Mouse (Mus musculus) CD4-positive helper T cell, adult 2 months (primary cell): ENCODE measurements at regions not wholly inside any gene's neighbourhood (a gene's known extent, or its start where the extent isn't known, plus 50 kb on each side); places are given as distances from the start of the nearest gene placed in this dataset.

Experiments
- DNase-seq: peaks from one replicate; pipeline ENCODE4 v3.0.0-alpha.2; 2012; ENCODE audit warnings: low read depth, missing footprints, low spot score

- DNase-seq: no peak
These were observed 93.3 kb downstream of the Zfp281 start for GRCm38 (mm10) chr1:136717830-136718517.

GRCm38 (mm10) chr1:136723839-136724443 lies 99.2 kb downstream of the Zfp281 start:
- DNase-seq: no peak

- no peak for DNase-seq
These were observed 100.5 kb downstream of the Zfp281 start for GRCm38 (mm10) chr1:136725242-136725641.

- DNase-seq: peak; percentile 45
These were observed 101.6 kb downstream of the Zfp281 start for GRCm38 (mm10) chr1:136726145-136726935.

DNA sequence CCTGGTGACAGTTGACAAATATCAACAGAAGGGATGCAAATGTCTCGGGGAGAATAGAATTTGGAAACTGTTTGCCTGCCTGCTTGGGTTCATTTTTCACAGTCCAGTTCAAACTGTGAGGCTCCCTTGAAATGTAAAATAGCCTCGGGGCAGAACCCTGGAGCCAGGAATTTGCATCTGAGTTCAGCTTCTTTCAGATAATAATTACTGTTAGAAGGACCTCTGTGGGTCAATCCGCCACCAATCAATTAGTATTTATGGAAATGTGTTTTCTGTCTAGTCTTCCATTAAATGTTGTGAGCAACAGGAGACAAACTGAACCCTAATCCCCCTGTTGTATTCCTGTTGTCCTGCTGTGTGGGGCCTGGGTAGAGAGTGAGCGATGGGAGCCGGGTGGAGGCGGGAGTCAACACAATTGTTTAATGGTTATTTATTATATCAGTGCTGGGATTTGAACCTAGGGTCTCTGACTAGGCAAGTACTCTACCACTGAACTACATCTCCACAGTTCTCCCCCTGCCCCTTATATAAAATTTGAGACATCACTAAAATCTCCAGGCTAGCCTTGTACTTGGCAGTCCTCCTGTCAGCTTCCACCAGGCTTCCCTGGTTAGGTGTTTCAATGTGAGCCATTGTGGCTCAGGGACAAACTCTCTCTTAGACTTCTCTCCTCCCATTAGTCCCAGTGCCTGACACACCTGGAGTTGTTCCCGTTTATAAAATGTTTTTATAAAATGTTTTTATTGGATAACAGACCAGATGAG lies 103.3 kb downstream of the Zfp281 start:
- DNase-seq: no peak

GRCm38 (mm10) chr1:136728632-136728944 lies 103.9 kb downstream of the Zfp281 start:
- DNase-seq: no peak

- DNase-seq: peak; percentile 10
These were observed 105.9 kb downstream of the Zfp281 start for GRCm38 (mm10) chr1:136730638-136731037.

DNA sequence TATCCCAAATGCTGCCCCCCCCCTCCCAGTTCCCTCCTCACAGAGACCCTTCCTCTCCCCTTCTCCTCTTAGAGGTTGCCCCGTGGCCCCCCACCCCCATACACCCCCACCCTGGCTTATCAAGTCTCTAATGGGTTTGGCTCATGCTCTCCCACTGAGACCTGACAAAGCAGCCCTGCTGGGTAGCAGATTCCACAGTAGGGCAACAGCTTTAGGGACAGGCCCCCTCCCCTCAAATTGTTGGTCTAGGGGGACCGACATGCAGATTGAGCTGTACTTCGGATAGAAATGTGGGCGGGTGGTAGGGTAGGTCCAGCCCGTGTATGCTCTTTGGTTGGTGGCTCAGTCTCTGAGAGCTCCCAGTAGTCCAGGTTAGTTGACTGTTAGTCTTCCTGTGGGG lies 113.3 kb downstream of the Zfp281 start:
- DNase-seq: no peak

DNA sequence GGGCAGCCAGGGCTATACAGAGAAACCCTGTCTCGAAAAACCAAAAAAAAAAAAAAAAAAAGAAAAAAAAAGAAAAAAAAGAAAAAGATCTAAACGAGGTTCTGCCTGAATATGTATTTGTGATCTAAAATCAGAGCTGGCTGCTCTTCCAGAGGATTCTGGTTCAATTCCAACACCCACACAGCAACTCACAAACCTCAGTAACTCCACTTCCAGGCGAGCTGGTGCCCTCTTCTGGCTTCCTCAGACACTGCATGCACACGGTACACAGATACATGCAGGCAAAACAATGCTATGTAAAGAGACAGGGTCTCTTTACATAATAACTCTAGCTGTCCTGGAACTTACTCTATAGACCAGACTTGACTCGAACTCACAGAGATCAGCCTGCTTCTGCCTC lies 114.8 kb downstream of the Zfp281 start:
- DNase-seq: peak; percentile 58

- no peak for DNase-seq
These were observed 116.4 kb downstream of the Zfp281 start for GRCm38 (mm10) chr1:136741061-136741460.

DNA sequence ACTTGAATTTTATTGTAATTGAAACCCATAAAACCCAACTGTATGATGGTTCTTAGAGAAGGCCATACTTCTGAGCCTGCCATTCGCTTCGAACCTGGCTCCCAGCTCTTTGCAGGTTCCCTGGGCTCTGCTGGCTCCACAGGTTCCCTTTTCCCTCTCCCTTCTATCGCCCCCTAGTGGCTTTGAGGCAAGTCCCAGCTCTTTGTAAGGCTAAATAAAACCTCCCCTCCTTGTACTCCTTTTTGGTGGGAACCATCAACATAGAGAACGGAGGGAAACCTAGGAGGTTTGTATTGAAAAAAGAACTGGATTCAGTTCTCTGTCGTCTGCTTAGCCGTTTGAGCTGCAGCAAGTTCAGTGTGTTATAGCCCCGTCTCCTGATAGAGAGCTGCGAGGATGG lies 124.5 kb downstream of the Zfp281 start:
- peak; percentile 45 for DNase-seq

- DNase-seq: no peak
These were observed 126.9 kb downstream of the Zfp281 start for GRCm38 (mm10) chr1:136751464-136752191.

DNA sequence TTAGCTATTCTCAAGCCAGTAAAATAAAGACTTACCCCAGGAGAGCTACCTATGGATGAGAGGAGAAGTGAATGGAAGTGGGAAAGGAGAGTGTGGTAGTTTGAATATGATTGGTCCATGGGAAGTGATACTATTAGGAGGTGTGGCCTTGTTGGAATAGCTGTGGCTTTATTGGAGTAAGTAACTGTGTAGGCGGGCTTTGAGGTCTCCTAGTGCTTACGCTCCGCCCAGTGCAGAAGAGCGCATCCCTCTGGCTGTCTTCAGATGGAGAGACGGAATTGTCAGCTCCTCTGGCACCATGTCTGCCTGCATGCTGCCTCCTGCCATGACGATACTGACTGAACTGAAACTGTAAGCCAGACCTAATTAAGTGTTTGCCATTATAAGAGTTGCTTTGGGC lies 129.6 kb downstream of the Zfp281 start:
- no peak for DNase-seq

GRCm38 (mm10) chr1:136758730-136759129 lies 134.0 kb downstream of the Zfp281 start:
- DNase-seq: no peak

DNA sequence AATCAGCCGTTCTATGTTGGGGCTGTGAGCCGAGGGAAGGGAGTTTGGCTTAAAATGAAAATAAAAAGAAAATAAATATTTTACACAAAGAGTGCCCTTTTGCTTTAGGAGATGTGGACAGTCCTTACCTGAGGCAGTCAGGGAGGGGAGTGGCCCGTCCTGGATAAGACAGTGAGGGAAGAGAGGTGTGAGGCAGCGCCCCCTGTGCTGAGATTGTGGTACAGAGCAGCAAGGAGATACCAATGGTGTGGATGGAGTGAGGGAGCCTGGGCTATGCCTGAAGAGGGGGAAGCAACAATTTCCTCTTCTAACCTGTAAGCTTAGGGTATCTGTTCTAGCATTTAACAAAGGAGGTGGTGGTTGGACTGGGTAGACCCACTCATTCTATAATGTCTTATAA lies 134.5 kb downstream of the Zfp281 start:
- DNase-seq: no peak

DNA sequence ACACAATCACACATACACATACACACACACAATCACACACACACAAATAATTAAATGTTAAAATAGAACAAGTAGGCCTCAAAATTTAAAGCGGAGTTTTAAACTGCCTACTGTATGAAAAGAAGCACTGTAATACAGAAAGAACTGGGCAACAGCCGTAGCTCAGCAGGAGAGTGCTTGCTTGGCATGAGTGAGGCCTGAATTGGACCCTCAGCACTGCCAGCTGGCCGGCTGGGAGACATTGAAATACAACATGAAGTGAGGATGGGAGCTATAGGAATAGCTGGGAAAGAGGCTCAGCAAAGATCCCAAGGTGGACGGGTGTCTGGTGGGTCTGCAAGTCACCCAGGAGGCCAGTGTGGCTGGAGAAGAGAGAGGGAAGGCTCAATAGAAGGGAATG lies 136.8 kb downstream of the Zfp281 start:
- no peak for DNase-seq

DNA sequence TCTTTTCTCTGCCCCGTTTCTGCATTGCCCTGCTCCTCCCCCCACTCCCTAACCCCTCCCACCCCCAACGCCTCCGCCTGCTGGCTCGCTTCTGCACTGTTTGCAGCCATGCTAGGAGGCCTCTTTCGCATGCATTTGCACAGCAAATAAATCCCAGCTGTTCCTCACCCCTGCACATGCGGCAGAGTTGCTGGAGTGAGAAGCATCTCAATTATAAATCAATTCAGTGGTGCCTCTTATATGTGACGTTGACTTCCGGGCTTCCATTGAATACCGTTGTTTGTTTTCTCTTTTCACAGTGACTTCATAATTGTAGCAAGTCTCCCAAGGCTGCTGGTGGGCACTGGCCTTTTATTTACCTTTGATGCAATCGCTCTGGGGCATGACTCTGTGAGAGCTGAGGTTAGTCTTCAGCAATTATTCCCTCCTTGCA lies 144.3 kb downstream of the Zfp281 start:
- peak; percentile 22 for DNase-seq

DNA sequence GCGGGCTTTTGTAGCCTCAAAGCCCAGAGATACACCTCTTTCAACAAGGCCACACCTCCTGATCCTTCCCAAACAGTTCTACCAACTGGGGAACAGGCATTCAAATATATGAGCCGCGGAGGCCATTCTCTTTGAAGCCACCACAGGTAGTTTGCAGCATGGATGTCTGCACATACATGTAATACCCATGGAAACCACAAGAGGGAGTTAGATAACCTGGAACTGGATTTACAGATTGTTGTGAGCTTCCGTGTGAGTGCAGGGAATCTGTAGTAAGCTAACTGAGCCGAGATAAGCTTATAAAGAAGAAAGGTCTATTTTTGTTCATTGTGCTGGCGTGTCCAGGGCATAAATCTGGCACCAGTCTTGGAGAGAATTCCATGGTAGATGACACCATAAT lies 149.0 kb downstream of the Zfp281 start:
- DNase-seq: no peak

DNA sequence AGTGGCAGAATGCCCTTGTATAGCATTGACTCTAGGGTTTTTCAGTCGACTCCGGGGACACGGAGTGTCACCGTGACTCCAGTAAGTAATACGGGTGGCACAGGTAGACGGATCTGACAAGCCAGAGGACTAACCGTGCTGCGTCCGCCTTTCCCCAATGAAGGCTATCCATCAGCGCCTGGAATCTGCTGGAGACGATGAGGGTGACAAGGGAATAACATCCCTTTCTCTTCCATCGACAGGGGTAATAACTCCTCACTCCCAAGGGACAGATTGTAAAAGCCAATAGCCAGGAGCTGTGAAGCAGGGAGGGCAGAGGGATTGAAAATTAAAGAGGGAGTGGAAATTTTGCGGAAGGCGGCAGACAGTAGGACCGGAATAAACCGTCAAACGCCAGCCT lies 151.5 kb downstream of the Zfp281 start:
- no peak for DNase-seq

DNA sequence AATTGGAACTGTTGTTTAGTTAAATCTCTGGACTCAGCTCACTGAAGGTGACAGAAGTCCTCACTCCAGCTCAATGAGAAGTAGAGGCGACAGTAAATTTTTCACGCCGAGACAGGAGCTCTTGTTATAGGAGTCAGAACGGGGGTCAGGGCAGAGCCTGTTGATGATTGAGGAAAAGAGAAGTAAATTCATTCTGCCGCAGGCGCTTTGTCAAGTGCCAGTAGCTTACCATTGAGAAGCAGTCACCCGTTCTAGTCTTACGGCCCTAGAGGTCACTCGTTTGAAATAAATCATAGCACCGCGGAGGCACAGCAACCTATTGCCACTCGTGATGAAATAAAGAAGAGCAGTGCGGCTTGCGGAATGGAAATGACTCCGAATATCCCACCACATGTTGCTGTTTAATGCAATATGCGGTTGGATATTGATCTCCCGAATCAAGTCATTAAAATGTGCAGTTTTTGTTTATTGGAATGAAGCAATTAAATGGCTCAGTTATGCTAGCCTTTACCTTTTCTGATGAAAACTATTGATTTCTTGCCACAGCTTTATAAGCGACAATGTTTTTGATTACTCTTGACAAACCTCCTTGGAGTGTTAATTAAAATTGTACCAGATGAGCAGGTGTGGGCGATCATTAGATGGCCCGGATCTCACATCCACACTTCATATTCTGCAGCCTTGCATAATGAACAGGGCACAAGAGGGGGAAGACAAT lies 152.7 kb downstream of the Zfp281 start:
- no peak for DNase-seq

GRCm38 (mm10) chr1:136779384-136779783 lies 154.7 kb downstream of the Zfp281 start:
- no peak for DNase-seq
